Mouse (Mus musculus): Measurements from ENCODE around the gene Mroh7. TPM values are rescaled to one million over a fixed set of nuclear protein-coding genes. Genes with fewer than 3 reads are reported as not detected.

Mroh7 gene
- polyA plus RNA-seq, 1 experiment: not detected

GRCm38 (mm10) chr4:106652546-106652945 lies 78.2 kb downstream of the Mroh7 start:
- H3K36me3 ChIP-seq (ENCODE audit: control insufficient read depth): peaks cover 35% of the 10 kb centered on the region
- no peak for TF ChIP-seq GATA1 (IDR thresholded peaks at IDR 0.05; ENCODE audit: low read length)
- TF ChIP-seq TAL1 (IDR thresholded peaks at IDR 0.05; ENCODE audit: low read length): no peak
- H3K4me3 ChIP-seq (replicated peaks): no peak overlapping the region
- peaks cover 35% of the 10 kb centered on the region for H3K4me1 ChIP-seq (ENCODE audit: control insufficient read depth)
- H3K9me3 ChIP-seq (ENCODE audit: control insufficient read depth, low read length): 0 out of 2 replicates have a peak, but pooled peaks cover 2% of the 10 kb centered on the region
- H3K27me3 ChIP-seq (ENCODE audit: control insufficient read depth): 0 out of 2 replicates have a peak, but pooled peaks cover 3% of the 10 kb centered on the region

- Histone ChIP-seq H3K27me3 (ENCODE audit: control insufficient read depth) (0 out of 2 replicates have a peak, but pooled peaks cover 3% of the 10 kb centered on the region), H3K4me1 (ENCODE audit: control insufficient read depth) (peaks cover 35% of the 10 kb centered on the region), H3K36me3 (ENCODE audit: control insufficient read depth) (peaks cover 30% of the 10 kb centered on the region), H3K4me3 (replicated peaks) (peak within 1 kb of the TSS; percentile 69), H3K9me3 (ENCODE audit: control insufficient read depth, low read length) (0 out of 2 replicates have a peak, but pooled peaks cover 2% of the 10 kb centered on the region)
- no peak for TF ChIP-seq GATA1 (IDR thresholded peaks at IDR 0.05; ENCODE audit: low read length)
- no peak for TF ChIP-seq TAL1 (IDR thresholded peaks at IDR 0.05; ENCODE audit: low read length)
Observed at GRCm38 (mm10) chr4:106650833-106651527, 79.7 kb downstream of the Mroh7 start, which contains the start of gene Pars2. Pars2 (plus strand) TSS chr4:106651069.

- Histone ChIP-seq H3K27me3 (ENCODE audit: control insufficient read depth) (peaks cover 7% of the 10 kb centered on the region; the same call in 1 of the 2 replicates), H3K9me3 (ENCODE audit: control insufficient read depth, low read length) (0 out of 2 replicates have a peak, but pooled peaks cover 2% of the 10 kb centered on the region), H3K4me3 (replicated peaks) (no peak overlapping the region), H3K36me3 (ENCODE audit: control insufficient read depth) (no peaks in the 10 kb centered on the region), H3K4me1 (ENCODE audit: control insufficient read depth) (peaks cover 20% of the 10 kb centered on the region)
- TF ChIP-seq TAL1 (IDR thresholded peaks at IDR 0.05; ENCODE audit: low read length) (no peak), GATA1 (IDR thresholded peaks at IDR 0.05; ENCODE audit: low read length) (no peak)
Observed at GRCm38 (mm10) chr4:106647137-106647536, 83.6 kb downstream of the Mroh7 start.

GRCm38 (mm10) chr4:106645797-106646196 lies 84.9 kb downstream of the Mroh7 start:
- Histone ChIP-seq H3K4me1 (ENCODE audit: control insufficient read depth) (peaks cover 6% of the 10 kb centered on the region), H3K9me3 (ENCODE audit: control insufficient read depth, low read length) (peaks cover 11% of the 10 kb centered on the region), H3K4me3 (replicated peaks) (no peak overlapping the region), H3K36me3 (ENCODE audit: control insufficient read depth) (no peaks in the 10 kb centered on the region), H3K27me3 (ENCODE audit: control insufficient read depth) (peaks cover 7% of the 10 kb centered on the region; the same call in 1 of the 2 replicates)
- TF ChIP-seq GATA1 (IDR thresholded peaks at IDR 0.05; ENCODE audit: low read length) (no peak), TAL1 (IDR thresholded peaks at IDR 0.05; ENCODE audit: low read length) (no peak)

- peaks cover 7% of the 10 kb centered on the region; the same call in 1 of the 2 replicates for H3K27me3 ChIP-seq (ENCODE audit: control insufficient read depth)
- H3K9me3 ChIP-seq (ENCODE audit: control insufficient read depth, low read length): peaks cover 13% of the 10 kb centered on the region
- TF ChIP-seq GATA1 (IDR thresholded peaks at IDR 0.05; ENCODE audit: low read length) (no peak), TAL1 (IDR thresholded peaks at IDR 0.05; ENCODE audit: low read length) (no peak)
- no peaks in the 10 kb centered on the region for H3K36me3 ChIP-seq (ENCODE audit: control insufficient read depth)
- H3K4me1 ChIP-seq (ENCODE audit: control insufficient read depth): no peaks in the 10 kb centered on the region
- H3K4me3 ChIP-seq (replicated peaks): no peak overlapping the region
Observed at GRCm38 (mm10) chr4:106644218-106644610, 86.5 kb downstream of the Mroh7 start.

- no peaks in the 10 kb centered on the region for H3K4me1 ChIP-seq (ENCODE audit: control insufficient read depth)
- no peak overlapping the region for H3K4me3 ChIP-seq (replicated peaks)
- H3K36me3 ChIP-seq (ENCODE audit: control insufficient read depth): no peaks in the 10 kb centered on the region
- peaks cover 17% of the 10 kb centered on the region for H3K9me3 ChIP-seq (ENCODE audit: control insufficient read depth, low read length)
- TF ChIP-seq TAL1 (IDR thresholded peaks at IDR 0.05; ENCODE audit: low read length): no peak
- TF ChIP-seq GATA1 (IDR thresholded peaks at IDR 0.05; ENCODE audit: low read length): no peak
- peaks cover 11% of the 10 kb centered on the region; the same call in 1 of the 2 replicates for H3K27me3 ChIP-seq (ENCODE audit: control insufficient read depth)
Observed at GRCm38 (mm10) chr4:106643483-106644217, 87.1 kb downstream of the Mroh7 start.

GRCm38 (mm10) chr4:106634086-106634479 lies 96.6 kb downstream of the Mroh7 start:
- no peaks in the 10 kb centered on the region for H3K36me3 ChIP-seq (ENCODE audit: control insufficient read depth)
- TF ChIP-seq GATA1 (IDR thresholded peaks at IDR 0.05; ENCODE audit: low read length) (no peak), TAL1 (IDR thresholded peaks at IDR 0.05; ENCODE audit: low read length) (no peak)
- peaks cover 13% of the 10 kb centered on the region; the same call in 1 of the 2 replicates for H3K27me3 ChIP-seq (ENCODE audit: control insufficient read depth)
- H3K4me1 ChIP-seq (ENCODE audit: control insufficient read depth): no peaks in the 10 kb centered on the region
- H3K9me3 ChIP-seq (ENCODE audit: control insufficient read depth, low read length): peaks cover 3% of the 10 kb centered on the region; the same call in 1 of the 2 replicates
- H3K4me3 ChIP-seq (replicated peaks): no peak overlapping the region

- TF ChIP-seq TAL1 (IDR thresholded peaks at IDR 0.05; ENCODE audit: low read length) (no peak), GATA1 (IDR thresholded peaks at IDR 0.05; ENCODE audit: low read length) (no peak)
- no peaks in the 10 kb centered on the region for H3K4me1 ChIP-seq (ENCODE audit: control insufficient read depth)
- H3K36me3 ChIP-seq (ENCODE audit: control insufficient read depth): no peaks in the 10 kb centered on the region
- no peak overlapping the region for H3K4me3 ChIP-seq (replicated peaks)
- peaks cover 10% of the 10 kb centered on the region; the same call in 1 of the 2 replicates for H3K27me3 ChIP-seq (ENCODE audit: control insufficient read depth)
- no peaks in the 10 kb centered on the region for H3K9me3 ChIP-seq (ENCODE audit: control insufficient read depth, low read length)
Observed at GRCm38 (mm10) chr4:106633281-106634085, 97.2 kb downstream of the Mroh7 start.

Measured in erythroblast, embryonic 14.5 days (primary cell).